Mouse (Mus musculus): Measurements from ENCODE around the gene Gpha2.

- TF ChIP-seq POLR2A (IDR thresholded peaks at IDR 0.05; ENCODE audit: low read depth, low read length) (no peak), CTCF (conservative IDR thresholded peaks at IDR 0.05; ENCODE audit: insufficient read depth, insufficient read length, low read depth, low read length) (no peak)
Measured at GRCm38 (mm10) chr19:6181629-6182028, 44.6 kb upstream of the Gpha2 start.
